Mouse (Mus musculus): Measurements from ENCODE around the gene Irf2bp2. TPM values are rescaled to one million over a fixed set of nuclear protein-coding genes. Genes with fewer than 3 reads are reported as not detected.

Gene Irf2bp2
- total and polyA plus RNA-seq, 2 experiments from 2014 or later = 10.2 to 91.5 TPM

DNA sequence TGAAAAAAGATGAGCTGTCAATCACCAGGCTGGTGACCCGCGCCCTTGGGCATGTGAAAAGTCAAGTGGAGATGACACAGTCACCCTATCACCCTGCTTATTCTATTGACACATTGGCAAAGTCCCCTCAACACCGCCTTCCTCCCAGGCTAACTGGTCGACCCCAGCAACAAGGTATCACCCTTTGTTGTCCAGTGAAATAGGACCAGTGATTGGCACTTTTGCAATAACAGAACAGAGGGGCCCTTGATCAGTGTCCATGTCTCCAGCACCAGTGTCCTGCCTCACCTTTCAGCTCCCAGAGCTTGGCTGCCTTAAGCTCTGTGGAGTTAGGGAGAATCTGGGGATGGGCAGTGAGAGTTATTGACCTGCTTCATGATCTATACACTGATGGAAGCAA is 41.9 kb downstream of the Irf2bp2 start:
- Histone ChIP-seq H3K4me3 (ENCODE audit: low read length) (no peak overlapping the region), H3K27ac (no peak overlapping the region), H3K4me1 (ENCODE audit: insufficient read depth, low read length) (no peaks in the 10 kb centered on the region), H3K9me3 (ENCODE audit: low read length) (no peaks in the 10 kb centered on the region), H3K27me3 (ENCODE audit: insufficient read depth, low read length) (no peaks in the 10 kb centered on the region), H3K36me3 (ENCODE audit: insufficient read depth, low read length) (no peaks in the 10 kb centered on the region), H3K9ac (replicated peaks; ENCODE audit: low read length) (no peak overlapping the region), H3K4me2 (ENCODE audit: low read depth, low read length) (no peak overlapping the region)
- DNase-seq (ENCODE audit: low spot score) (no peak), ATAC-seq (no peak)
- TF ChIP-seq CTCF (IDR thresholded peaks at IDR 0.05; ENCODE audit: low read depth) = no peak
- WGBS = 86% methylated on average over 4 of the region's 4 CpGs

- Histone ChIP-seq H3K9ac (replicated peaks; ENCODE audit: low read length) (no peak overlapping the region), H3K4me3 (ENCODE audit: low read length) (no peak overlapping the region), H3K27ac (no peak overlapping the region), H3K36me3 (ENCODE audit: insufficient read depth, low read length) (no peaks in the 10 kb centered on the region), H3K9me3 (ENCODE audit: low read length) (no peaks in the 10 kb centered on the region), H3K4me1 (ENCODE audit: insufficient read depth, low read length) (no peaks in the 10 kb centered on the region), H3K27me3 (ENCODE audit: insufficient read depth, low read length) (no peaks in the 10 kb centered on the region), H3K4me2 (ENCODE audit: low read depth, low read length) (no peak overlapping the region)
- no peak for TF ChIP-seq CTCF (IDR thresholded peaks at IDR 0.05; ENCODE audit: low read depth)
- 46% methylated on average over 5 of the region's 5 CpGs for WGBS
- ATAC-seq = peak; percentile 61; the same call in 1 of the 2 replicates
- no peak for DNase-seq (ENCODE audit: low spot score)
Measured at GRCm38 (mm10) chr8:126550944-126551357, 42.8 kb downstream of the Irf2bp2 start.

DNA sequence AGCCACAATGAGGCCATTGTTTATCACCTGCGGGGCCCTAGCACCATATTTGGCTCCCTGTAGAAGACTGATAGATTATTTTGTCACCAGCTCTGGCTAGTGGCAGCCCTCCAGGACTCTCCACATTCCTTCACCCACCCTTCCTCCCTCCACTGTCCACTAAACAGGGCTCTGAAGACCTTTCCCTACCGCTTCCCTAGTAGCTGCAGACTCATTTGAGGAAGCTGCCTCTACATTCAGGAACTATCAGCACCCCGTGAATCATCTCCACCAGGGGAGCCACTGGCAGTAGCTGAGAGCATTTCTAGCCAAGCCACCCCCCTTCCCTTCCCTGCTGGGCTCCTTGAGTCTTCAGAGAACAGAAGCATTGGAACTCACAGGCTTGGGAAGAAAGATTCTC is 45.9 kb downstream of the Irf2bp2 start:
- ATAC-seq (no peak), DNase-seq (ENCODE audit: low spot score) (no peak)
- Histone ChIP-seq H3K27me3 (ENCODE audit: insufficient read depth, low read length) (no peaks in the 10 kb centered on the region), H3K27ac (no peak overlapping the region), H3K4me1 (ENCODE audit: insufficient read depth, low read length) (no peaks in the 10 kb centered on the region), H3K9ac (replicated peaks; ENCODE audit: low read length) (no peak overlapping the region), H3K4me2 (ENCODE audit: low read depth, low read length) (no peak overlapping the region), H3K9me3 (ENCODE audit: low read length) (no peaks in the 10 kb centered on the region), H3K4me3 (ENCODE audit: low read length) (no peak overlapping the region), H3K36me3 (ENCODE audit: insufficient read depth, low read length) (no peaks in the 10 kb centered on the region)
- 58% methylated on average over 3 of the region's 3 CpGs for WGBS
- no peak for TF ChIP-seq CTCF (IDR thresholded peaks at IDR 0.05; ENCODE audit: low read depth)

DNA sequence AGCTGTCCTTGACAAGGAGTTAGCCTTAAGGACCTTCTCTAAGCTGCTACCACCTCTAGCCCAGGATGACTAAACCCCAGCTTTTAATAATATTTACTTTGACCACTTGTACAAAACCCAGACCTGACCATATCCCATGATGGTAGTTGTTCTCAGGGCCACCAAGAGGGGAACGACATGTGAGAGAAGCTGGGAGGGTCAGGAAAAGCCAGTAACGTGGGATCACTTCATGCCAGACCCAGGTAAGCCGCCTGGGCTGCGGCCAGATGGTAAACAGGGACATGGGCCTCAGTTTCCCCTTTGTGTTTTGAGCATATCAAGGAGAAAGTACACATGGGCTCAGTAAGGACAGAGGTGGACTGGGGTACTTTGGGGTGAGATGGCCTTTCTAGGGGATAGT is 46.4 kb downstream of the Irf2bp2 start:
- H3K9me3 ChIP-seq (ENCODE audit: low read length) = no peaks in the 10 kb centered on the region

DNA sequence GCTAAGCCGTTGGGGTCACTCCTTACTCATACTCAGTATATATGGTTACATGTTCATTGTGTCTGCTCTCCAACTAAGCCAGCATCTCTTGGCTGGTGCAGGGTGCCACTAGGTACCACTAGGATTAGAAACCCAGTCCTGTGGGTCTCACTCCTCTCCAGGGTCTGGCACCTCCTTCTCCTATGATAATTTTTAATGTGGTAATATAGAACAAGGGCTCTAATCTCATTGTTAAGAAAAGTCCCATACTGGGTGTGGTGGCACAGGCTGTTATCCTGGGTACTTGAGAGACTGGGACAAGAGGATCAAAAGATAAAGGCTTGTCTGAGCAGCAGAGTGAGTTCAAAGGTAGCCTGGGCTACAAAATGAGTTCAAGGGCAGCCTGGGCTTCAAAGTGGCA is 47.3 kb downstream of the Irf2bp2 start:
- no peaks in the 10 kb centered on the region for H3K27me3 ChIP-seq (ENCODE audit: insufficient read depth, low read length)
- H3K27ac ChIP-seq = no peak overlapping the region
- WGBS = 60% methylated on average over 1 of the region's 1 CpGs
- no peak overlapping the region for H3K9ac ChIP-seq (replicated peaks; ENCODE audit: low read length)
- no peaks in the 10 kb centered on the region for H3K36me3 ChIP-seq (ENCODE audit: insufficient read depth, low read length)
- H3K4me1 ChIP-seq (ENCODE audit: insufficient read depth, low read length) = peaks cover 3% of the 10 kb centered on the region; the same call in 1 of the 2 replicates
- no peak for TF ChIP-seq CTCF (IDR thresholded peaks at IDR 0.05; ENCODE audit: low read depth)
- no peak overlapping the region for H3K4me3 ChIP-seq (ENCODE audit: low read length)
- no peak for DNase-seq (ENCODE audit: low spot score)
- H3K9me3 ChIP-seq (ENCODE audit: low read length) = no peaks in the 10 kb centered on the region
- H3K4me2 ChIP-seq (ENCODE audit: low read depth, low read length) = no peak overlapping the region
- ATAC-seq = no peak

More for the DNA sequence above, 46.4 kb downstream of the Irf2bp2 start:
- Histone ChIP-seq H3K27me3 (ENCODE audit: insufficient read depth, low read length) (no peaks in the 10 kb centered on the region), H3K9ac (replicated peaks; ENCODE audit: low read length) (no peak overlapping the region), H3K4me3 (ENCODE audit: low read length) (no peak overlapping the region), H3K27ac (no peak overlapping the region), H3K4me2 (ENCODE audit: low read depth, low read length) (no peak overlapping the region), H3K4me1 (ENCODE audit: insufficient read depth, low read length) (peaks cover 1% of the 10 kb centered on the region; the same call in 1 of the 2 replicates), H3K36me3 (ENCODE audit: insufficient read depth, low read length) (no peaks in the 10 kb centered on the region)
- 92% methylated on average over 4 of the region's 4 CpGs for WGBS
- no peak for ATAC-seq
- TF ChIP-seq CTCF (IDR thresholded peaks at IDR 0.05; ENCODE audit: low read depth) = no peak
- DNase-seq (ENCODE audit: low spot score) = no peak

DNA sequence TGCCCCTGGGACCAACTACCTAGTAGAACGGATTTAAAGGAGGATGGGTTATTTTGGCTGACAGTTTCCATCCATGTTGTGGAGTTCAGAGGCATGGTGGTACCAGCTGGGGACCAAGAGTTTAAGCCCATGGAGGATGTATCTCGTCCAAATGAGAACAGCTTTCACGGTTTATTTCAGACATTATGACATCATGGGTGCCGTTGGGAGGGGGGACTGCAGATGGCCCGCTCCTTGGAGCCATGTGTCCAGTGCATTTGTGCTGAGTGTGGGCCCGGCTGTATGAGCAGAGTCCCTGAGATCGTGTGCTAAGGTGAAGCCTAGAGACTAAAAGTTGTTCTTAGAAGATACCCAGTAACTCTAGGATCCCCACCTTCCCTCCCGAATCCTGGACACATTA is 50.4 kb downstream of the Irf2bp2 start:
- TF ChIP-seq CTCF (IDR thresholded peaks at IDR 0.05; ENCODE audit: low read depth) = no peak
- Histone ChIP-seq H3K4me1 (ENCODE audit: insufficient read depth, low read length) (peaks cover 17% of the 10 kb centered on the region), H3K9ac (replicated peaks; ENCODE audit: low read length) (no peak overlapping the region), H3K36me3 (ENCODE audit: insufficient read depth, low read length) (no peaks in the 10 kb centered on the region), H3K9me3 (ENCODE audit: low read length) (no peaks in the 10 kb centered on the region), H3K27me3 (ENCODE audit: insufficient read depth, low read length) (no peaks in the 10 kb centered on the region), H3K27ac (no peak overlapping the region), H3K4me2 (ENCODE audit: low read depth, low read length) (no peak overlapping the region), H3K4me3 (ENCODE audit: low read length) (no peak overlapping the region)
- WGBS = 70% methylated on average over 8 of the region's 8 CpGs
- DNase-seq (ENCODE audit: low spot score) = peak; percentile 22
- ATAC-seq = no peak

DNA sequence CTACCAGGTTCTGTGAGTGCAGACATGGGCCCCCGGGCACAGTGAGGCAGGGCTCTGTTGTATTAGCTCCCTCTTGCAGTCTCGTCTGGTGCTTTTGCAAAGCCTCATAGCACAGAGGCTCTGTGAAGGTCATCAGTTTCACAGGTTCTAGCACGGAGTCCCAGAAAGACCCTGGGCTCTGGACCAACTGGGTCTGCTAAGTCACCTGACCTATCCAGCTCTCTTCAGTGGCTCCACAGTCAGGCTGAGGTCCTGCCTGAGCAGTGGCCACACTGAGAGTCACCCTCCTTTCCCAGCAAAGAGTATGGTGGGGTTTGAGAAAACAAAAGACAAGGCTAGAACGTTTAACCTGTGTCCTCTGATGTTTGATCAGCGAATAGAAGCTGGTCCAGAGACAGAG is 51.0 kb downstream of the Irf2bp2 start:
- WGBS = 72% methylated on average over 5 of the region's 5 CpGs
- Histone ChIP-seq H3K27me3 (ENCODE audit: insufficient read depth, low read length) (no peaks in the 10 kb centered on the region), H3K36me3 (ENCODE audit: insufficient read depth, low read length) (no peaks in the 10 kb centered on the region), H3K9me3 (ENCODE audit: low read length) (no peaks in the 10 kb centered on the region), H3K4me3 (ENCODE audit: low read length) (no peak overlapping the region), H3K9ac (replicated peaks; ENCODE audit: low read length) (no peak overlapping the region), H3K4me2 (ENCODE audit: low read depth, low read length) (no peak overlapping the region), H3K4me1 (ENCODE audit: insufficient read depth, low read length) (peaks cover 23% of the 10 kb centered on the region), H3K27ac (no peak overlapping the region)
- DNase-seq (ENCODE audit: low spot score) (no peak), ATAC-seq (no peak)
- TF ChIP-seq CTCF (IDR thresholded peaks at IDR 0.05; ENCODE audit: low read depth) = no peak
